Comparison of ENCODE assay signal across 8 mouse cellular contexts in genomic region chr11:34149370-34149976, GRCm38 (mm10). TPM values are rescaled to one million over a fixed set of nuclear protein-coding genes. Genes with fewer than 3 reads are reported as not detected.
A peak's percentile ranks its signal among the peaks of the same experiment; 100 is the strongest.
DNase-seq lines count a peak whose midpoint lies in the region; ATAC-seq and TF ChIP-seq lines count a peak whose summit lies in the region.

No protein-coding gene starts in this region.

- H3K9me3 ChIP-seq in embryonic facial prominence, embryonic 11.5 days (replicated peaks; ENCODE audit: control insufficient read depth, low read length): no peaks in the 10 kb centered on the region
- H3K9me3 ChIP-seq in kidney, postnatal 0 days (replicated peaks; ENCODE audit: low read length): no peaks in the 10 kb centered on the region
- H3K9me3 ChIP-seq in neural tube, embryonic 11.5 days (ENCODE audit: control insufficient read depth, low read length): no peaks in the 10 kb centered on the region

- H3K79me2 ChIP-seq in liver, adult 2 months (ENCODE audit: control insufficient read depth, insufficient read depth, low read length): no peaks in the 10 kb centered on the region

- TF ChIP-seq POLR2A in liver, adult 2 months (IDR thresholded peaks at IDR 0.05; ENCODE audit: extremely low read depth, insufficient read depth, low read length): no peak

- no peaks in the 10 kb centered on the region for H3K36me3 ChIP-seq in embryonic facial prominence, embryonic 11.5 days (replicated peaks; ENCODE audit: control insufficient read depth, insufficient read depth, low read depth, low read length)
- H3K36me3 ChIP-seq in kidney, postnatal 0 days (ENCODE audit: insufficient read depth, low read length): no peaks in the 10 kb centered on the region
- H3K36me3 ChIP-seq in liver, adult 2 months (ENCODE audit: control insufficient read depth, insufficient read depth, low read length): no peaks in the 10 kb centered on the region
- H3K36me3 ChIP-seq in neural tube, embryonic 11.5 days (ENCODE audit: control insufficient read depth, insufficient read depth, low read length): no peaks in the 10 kb centered on the region

- H3K4me3 ChIP-seq in embryonic facial prominence, embryonic 11.5 days (ENCODE audit: low read depth, low read length): no peak overlapping the region
- H3K4me3 ChIP-seq in kidney, postnatal 0 days (replicated peaks; ENCODE audit: low read depth, low read length): no peak overlapping the region
- H3K4me3 ChIP-seq in liver, adult 2 months (ENCODE audit: insufficient read depth, low read depth, low read length): no peak overlapping the region
- no peak overlapping the region for H3K4me3 ChIP-seq in neural tube, embryonic 11.5 days (ENCODE audit: low read depth, low read length)

- no peaks in the 10 kb centered on the region for H3K27me3 ChIP-seq in embryonic facial prominence, embryonic 11.5 days (ENCODE audit: control insufficient read depth, insufficient read depth, low read length)
- no peaks in the 10 kb centered on the region for H3K27me3 ChIP-seq in kidney, postnatal 0 days (ENCODE audit: insufficient read depth, low read length)
- 0 out of 2 replicates have a peak, but pooled peaks cover 3% of the 10 kb centered on the region for H3K27me3 ChIP-seq in liver, adult 2 months (ENCODE audit: control insufficient read depth, insufficient read depth, low read length)
- no peaks in the 10 kb centered on the region for H3K27me3 ChIP-seq in neural tube, embryonic 11.5 days (ENCODE audit: control insufficient read depth, insufficient read depth, low read length)

- no peak overlapping the region for H3K4me2 ChIP-seq in embryonic facial prominence, embryonic 11.5 days (ENCODE audit: low read depth, low read length)
- no peak overlapping the region for H3K4me2 ChIP-seq in kidney, postnatal 0 days (ENCODE audit: low read length)
- no peak overlapping the region for H3K4me2 ChIP-seq in neural tube, embryonic 11.5 days (ENCODE audit: low read depth)

- H3K9ac ChIP-seq in embryonic facial prominence, embryonic 11.5 days (replicated peaks; ENCODE audit: low read length): no peak overlapping the region
- H3K9ac ChIP-seq in kidney, postnatal 0 days (ENCODE audit: low read depth, low read length): no peak overlapping the region
- H3K9ac ChIP-seq in liver, adult 2 months (ENCODE audit: low read depth, low read length): no peak overlapping the region
- no peak overlapping the region for H3K9ac ChIP-seq in neural tube, embryonic 11.5 days (ENCODE audit: low read length)

- no peak overlapping the region for H3K27ac ChIP-seq in embryonic facial prominence, embryonic 11.5 days (replicated peaks; ENCODE audit: low read depth, low read length)
- H3K27ac ChIP-seq in kidney, postnatal 0 days: no peak overlapping the region
- H3K27ac ChIP-seq in liver, adult 2 months (replicated peaks; ENCODE audit: insufficient read depth, low read depth, low read length): no peak overlapping the region
- H3K27ac ChIP-seq in neural tube, embryonic 11.5 days (ENCODE audit: low read depth, low read length): no peak overlapping the region

- WGBS in embryonic facial prominence, embryonic 11.5 days: 32% methylated on average over 5 of the region's 5 CpGs
- WGBS in kidney, postnatal 0 days: 33% methylated on average over 5 of the region's 5 CpGs
- WGBS in liver, adult 2 months: 26% methylated on average over 5 of the region's 5 CpGs
- WGBS in neural tube, embryonic 11.5 days: 35% methylated on average over 5 of the region's 5 CpGs

- no peak; the same call in 1 of the 2 replicates for ATAC-seq in embryonic facial prominence, embryonic 11.5 days (replicated peaks; ENCODE audit: insufficient number of reproducible peaks, low FRiP score, low TSS enrichment, low read depth)
- ATAC-seq in kidney, postnatal 0 days (replicated peaks; ENCODE audit: low FRiP score, low read depth): peak; percentile 74; the same call in 1 of the 2 replicates
- no peak for ATAC-seq in neural tube, embryonic 11.5 days (ENCODE audit: insufficient read depth, low FRiP score, low TSS enrichment)

- peak; percentile 71 for DNase-seq in A20 (ENCODE audit: low read depth, low spot score)
- peak; percentile 79 for DNase-seq in adrenal gland, postnatal 25 days
- peak; percentile 85 for DNase-seq in embryonic facial prominence, embryonic 11.5 days (ENCODE audit: low spot score)
- DNase-seq in heart, adult 9 months (ENCODE audit: low spot score in 2 of 2): peak; percentile 32 to 75
- peak; percentile 85 for DNase-seq in kidney, postnatal 0 days (ENCODE audit: low spot score)
- DNase-seq in liver, adult 2 months (ENCODE audit: extremely low read depth, low read depth, low spot score): peak; percentile 46
- peak; percentile 77 for DNase-seq in neural tube, embryonic 11.5 days (ENCODE audit: low spot score)
- peak; percentile 64 for DNase-seq in telencephalon, adult 2 months (ENCODE audit: low read depth, low spot score)

- TF ChIP-seq CTCF in kidney, postnatal 0 days (IDR thresholded peaks at IDR 0.05; ENCODE audit: low read depth): peak; percentile 86
- peak; percentile 81 for TF ChIP-seq CTCF in liver, adult 2 months (IDR thresholded peaks at IDR 0.05; ENCODE audit: low read depth, low read length)

- no peaks in the 10 kb centered on the region for H3K4me1 ChIP-seq in embryonic facial prominence, embryonic 11.5 days (ENCODE audit: control insufficient read depth, insufficient read depth, low read length)
- H3K4me1 ChIP-seq in kidney, postnatal 0 days (replicated peaks; ENCODE audit: insufficient read depth, low read length): no peaks in the 10 kb centered on the region
- no peaks in the 10 kb centered on the region for H3K4me1 ChIP-seq in liver, adult 2 months (ENCODE audit: control insufficient read depth, insufficient read depth, low read length)
- H3K4me1 ChIP-seq in neural tube, embryonic 11.5 days (ENCODE audit: control insufficient read depth, insufficient read depth, low read length): peaks cover 2% of the 10 kb centered on the region; the same call in 1 of the 2 replicates

RNA-seq across cellular contexts. Expression of gene 4930469K13Rik, which starts 51.1 kb away (rescaled TPM):
- total RNA-seq in adrenal gland, postnatal 25 days (2021): not detected in 2 replicates
- not detected in 2 replicates for polyA plus RNA-seq in embryonic facial prominence, embryonic 11.5 days (2014; fragmentation: Nextera tagmentation; extraction: Ambion mirVana)
- polyA plus RNA-seq in kidney, postnatal 0 days (2015; fragmentation: Nextera tagmentation; extraction: Ambion mirVana): not detected in 2 replicates
- not detected in 2 replicates for total RNA-seq in liver, adult 2 months (2014; rRNA removed)
- not detected in 2 replicates for polyA plus RNA-seq in liver, adult 2 months (2012; rRNA removed)
- 2.9 and 4.8 TPM in 2 replicates for polyA plus RNA-seq in neural tube, embryonic 11.5 days (2014; fragmentation: Nextera tagmentation; extraction: Ambion mirVana)

RNA-seq across cellular contexts. Expression of gene Foxi1, which starts 58.4 kb away (rescaled TPM):
- total RNA-seq in adrenal gland, postnatal 25 days (2021): not detected in 2 replicates
- not detected in 2 replicates for polyA plus RNA-seq in embryonic facial prominence, embryonic 11.5 days (2014; fragmentation: Nextera tagmentation; extraction: Ambion mirVana)
- polyA plus RNA-seq in kidney, postnatal 0 days (2015; fragmentation: Nextera tagmentation; extraction: Ambion mirVana): 28.0 and 30.2 TPM in 2 replicates
- total RNA-seq in liver, adult 2 months (2014; rRNA removed): not detected in 2 replicates
- not detected in 2 replicates for polyA plus RNA-seq in liver, adult 2 months (2012; rRNA removed)
- not detected in 2 replicates for polyA plus RNA-seq in neural tube, embryonic 11.5 days (2014; fragmentation: Nextera tagmentation; extraction: Ambion mirVana)

Comparison
In these comparisons a context has a peak if more than half of its experiments do, and no peak if none do; other contexts are left out.
1. RNA of gene Foxi1, which starts 58.4 kb away (polyA plus RNA-seq): 28.0 to 30.2 TPM in kidney, postnatal 0 days; not detected in embryonic facial prominence, embryonic 11.5 days, not detected in liver, adult 2 months and not detected in neural tube, embryonic 11.5 days; every median in the first group is over 10 times any median in the second.
2. Peak in every context shown above with its lines, with median percentiles within 50 percentile points of each other: DNase-seq.